Mouse (Mus musculus): ENCODE measurements around the gene Tmem214.

The Tmem214 gene

GRCm38 (mm10) chr5:30915456-30915855, 47.6 kb downstream of the Tmem214 start:
- DNase-seq (ENCODE audit: low read depth, low spot score), result peak; percentile 31

DNA sequence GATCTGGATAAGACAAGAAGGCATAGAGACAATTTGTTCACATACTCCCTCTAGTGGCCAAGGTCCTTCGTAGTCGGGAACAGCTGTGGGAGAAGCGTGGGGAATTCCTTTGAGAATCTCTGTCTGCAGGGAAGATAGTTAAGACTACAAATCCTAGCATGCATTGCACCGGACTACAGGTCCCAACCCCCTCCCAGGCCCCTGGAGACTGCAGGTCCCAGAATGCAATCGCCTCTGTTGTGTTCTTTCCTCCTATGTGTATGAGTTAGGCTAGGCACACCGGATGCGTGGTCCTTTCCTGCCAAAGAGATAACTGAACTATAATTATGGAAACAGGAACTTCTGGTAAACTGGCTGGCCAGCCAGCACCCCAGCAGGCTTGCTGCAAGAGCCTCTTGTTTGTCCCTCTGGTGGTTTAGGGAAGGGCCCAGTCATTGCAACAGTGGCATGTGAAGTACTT, 48.2 kb downstream of the Tmem214 start:
- DNase-seq (ENCODE audit: low read depth, low spot score), result peak; percentile 99

DNA sequence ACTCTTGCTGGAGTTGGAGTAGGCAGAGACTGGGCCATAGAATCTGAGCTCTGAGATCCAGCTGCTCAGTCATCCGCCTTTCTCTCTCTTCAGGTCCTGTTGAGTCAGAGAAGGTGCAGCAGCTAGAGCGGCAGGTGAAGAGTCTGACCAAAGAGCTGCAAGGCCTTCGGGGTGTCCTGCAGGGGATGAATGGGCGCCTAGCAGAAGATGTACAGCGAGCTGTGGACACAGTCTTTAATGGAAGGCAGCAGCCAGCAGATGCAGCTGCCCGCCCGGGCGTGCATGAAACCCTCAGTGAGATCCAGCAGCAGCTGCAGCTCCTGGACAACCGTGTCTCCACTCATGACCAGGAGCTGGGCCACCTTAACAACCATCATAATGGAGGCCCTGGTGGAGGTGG, 49.0 kb downstream of the Tmem214 start:
- DNase-seq (ENCODE audit: low read depth, low spot score), result no peak

DNA sequence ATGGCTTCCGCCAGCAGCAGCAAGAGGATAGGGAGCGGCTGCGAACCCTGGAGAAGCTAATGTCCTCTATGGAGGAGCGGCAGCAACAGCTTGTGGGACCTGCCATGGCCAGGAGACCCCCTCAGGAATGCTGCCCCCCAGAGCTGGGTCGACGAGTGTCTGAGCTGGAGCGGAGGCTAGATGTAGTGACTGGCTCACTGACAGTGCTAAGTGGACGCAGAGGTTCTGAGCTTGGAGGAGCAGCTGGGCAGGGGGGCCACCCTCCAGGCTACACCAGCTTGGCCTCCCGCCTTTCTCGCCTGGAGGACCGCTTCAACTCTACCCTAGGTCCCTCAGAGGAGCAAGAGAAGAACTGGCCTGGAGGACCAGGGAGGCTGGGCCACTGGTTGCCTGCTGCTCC, 49.5 kb downstream of the Tmem214 start:
- DNase-seq (ENCODE audit: low read depth, low spot score), result no peak

DNA sequence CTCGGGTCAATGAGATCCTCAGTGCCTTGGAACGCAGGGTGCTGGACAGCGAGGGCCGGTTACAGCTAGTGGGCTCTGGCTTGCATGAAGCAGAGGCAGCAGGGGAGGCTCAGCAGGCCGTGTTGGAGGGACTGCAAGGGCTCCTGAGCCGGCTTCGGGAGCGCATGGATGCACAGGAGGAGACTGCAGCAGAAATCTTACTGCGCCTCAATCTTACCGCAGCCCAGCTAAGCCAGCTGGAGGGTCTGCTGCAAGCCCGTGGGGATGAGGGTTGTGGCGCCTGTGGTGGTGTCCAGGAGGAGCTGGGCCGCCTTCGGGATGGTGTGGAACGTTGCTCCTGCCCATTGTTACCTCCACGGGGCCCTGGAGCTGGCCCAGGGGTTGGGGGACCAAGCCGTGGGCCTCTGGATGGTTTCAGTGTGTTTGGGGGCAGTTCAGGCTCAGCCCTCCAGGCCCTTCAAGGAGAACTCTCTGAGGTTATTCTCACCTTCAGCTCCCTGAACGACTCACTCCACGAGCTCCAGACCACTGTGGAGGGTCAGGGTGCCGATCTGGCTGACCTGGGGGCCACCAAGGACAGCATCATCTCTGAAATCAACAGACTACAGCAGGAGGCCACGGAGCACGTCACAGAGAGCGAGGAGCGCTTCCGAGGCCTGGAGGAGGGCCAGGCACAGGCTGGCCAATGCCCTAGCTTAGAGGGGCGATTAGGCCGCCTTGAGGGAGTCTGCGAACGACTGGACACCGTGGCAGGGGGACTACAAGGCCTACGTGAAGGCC, 50.3 kb downstream of the Tmem214 start:
- no peak for DNase-seq (ENCODE audit: low read depth, low spot score)

- no peak for DNase-seq (ENCODE audit: low read depth, low spot score)
Observed at GRCm38 (mm10) chr5:30918691-30919090, 50.9 kb downstream of the Tmem214 start.

DNA sequence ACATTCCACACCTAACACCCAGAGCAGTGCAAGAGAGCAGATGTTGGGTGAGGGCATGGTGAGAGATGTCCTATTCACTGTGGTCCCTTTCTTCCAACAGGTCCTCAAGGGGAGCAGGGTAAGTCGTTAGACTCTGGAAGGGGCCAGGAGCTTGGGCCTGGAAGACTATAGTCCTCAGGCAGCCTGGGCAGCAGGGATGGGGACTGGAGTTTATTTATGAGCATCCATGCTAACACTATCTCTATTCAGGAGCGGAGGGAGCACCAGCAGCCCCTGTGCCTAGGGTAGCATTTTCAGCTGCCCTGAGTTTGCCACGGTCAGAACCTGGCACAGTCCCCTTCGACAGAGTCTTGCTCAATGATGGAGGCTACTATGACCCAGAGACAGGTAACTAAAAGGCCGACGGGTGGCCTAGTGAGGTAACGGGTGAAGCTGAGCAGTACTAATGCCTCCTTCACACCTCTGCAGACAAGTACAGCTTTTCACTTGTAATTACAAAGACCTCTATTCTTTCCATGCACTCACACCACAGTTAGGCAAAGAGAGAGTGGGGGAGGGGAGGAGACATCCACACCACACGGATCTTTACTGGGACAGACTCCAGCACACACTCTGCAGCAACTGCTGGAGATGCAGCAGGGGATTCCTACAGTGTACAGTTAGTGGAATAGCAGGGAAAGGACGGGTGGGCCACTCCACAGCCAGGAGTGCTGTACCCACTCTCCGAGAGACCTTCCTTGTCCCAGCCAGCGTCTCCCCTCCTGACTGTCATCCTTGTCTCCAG, 52.2 kb downstream of the Tmem214 start:
- no peak for DNase-seq (ENCODE audit: low read depth, low spot score)

DNA sequence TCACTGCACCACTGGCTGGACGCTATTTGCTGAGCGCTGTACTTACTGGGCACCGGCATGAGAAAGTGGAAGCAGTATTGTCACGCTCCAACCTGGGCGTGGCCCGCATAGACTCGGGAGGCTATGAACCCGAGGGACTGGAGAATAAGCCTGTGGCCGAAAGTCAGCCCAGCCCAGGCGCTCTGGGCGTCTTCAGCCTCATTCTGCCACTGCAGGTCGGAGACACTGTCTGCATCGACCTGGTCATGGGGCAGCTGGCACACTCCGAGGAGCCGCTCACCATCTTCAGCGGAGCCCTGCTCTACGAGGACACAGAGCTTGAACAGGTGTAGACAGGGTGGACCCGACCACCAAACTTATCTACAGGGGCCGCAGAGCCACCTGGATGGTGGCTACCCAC, 52.8 kb downstream of the Tmem214 start:
- DNase-seq (ENCODE audit: low read depth, low spot score), result no peak

DNA sequence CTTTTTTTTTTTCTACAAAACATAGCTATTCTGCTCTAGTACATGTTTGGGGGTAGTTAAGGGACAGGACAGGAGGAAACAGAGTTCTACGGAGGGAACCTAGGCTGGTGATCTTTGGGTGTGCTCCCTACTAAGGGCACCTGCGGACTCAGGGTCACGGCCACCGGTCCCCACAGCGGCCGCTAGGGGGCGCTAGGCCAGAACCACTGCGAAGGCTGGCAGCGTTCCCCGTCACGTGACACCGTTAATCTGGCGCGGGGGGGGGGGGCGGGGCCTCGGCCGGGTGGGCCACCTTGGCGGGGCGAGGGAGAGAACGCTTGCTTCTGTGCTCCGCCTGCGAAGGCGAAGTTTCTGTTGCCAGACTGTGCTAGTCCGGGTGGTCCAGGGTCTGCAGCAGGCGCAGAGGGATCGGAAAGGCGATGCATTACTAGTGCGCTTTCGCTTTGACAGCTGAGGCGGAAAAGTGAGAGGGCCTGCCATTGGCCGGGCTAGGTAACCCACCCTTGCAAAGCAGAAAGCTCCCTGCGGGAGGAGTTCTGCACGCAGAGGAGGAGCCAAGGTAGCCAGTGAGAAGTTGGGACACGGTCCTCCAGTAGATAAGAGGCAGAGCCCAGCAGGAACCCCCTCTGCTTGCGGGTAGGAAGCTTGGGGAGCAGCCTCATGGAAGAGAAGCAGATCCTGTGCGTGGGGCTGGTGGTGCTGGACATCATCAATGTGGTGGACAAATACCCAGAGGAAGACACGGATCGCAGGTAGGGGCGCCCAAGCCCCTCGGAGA, 53.6 kb downstream of the Tmem214 start, which contains the start of gene Khk:
TSS of gene Khk (plus strand) at position 176 of the 778 bp plus-strand sequence.
- peak; percentile 91 for DNase-seq (ENCODE audit: low read depth, low spot score)

GRCm38 (mm10) chr5:30922581-30923041, 54.8 kb downstream of the Tmem214 start:
- no peak for DNase-seq (ENCODE audit: low read depth, low spot score)

DNA sequence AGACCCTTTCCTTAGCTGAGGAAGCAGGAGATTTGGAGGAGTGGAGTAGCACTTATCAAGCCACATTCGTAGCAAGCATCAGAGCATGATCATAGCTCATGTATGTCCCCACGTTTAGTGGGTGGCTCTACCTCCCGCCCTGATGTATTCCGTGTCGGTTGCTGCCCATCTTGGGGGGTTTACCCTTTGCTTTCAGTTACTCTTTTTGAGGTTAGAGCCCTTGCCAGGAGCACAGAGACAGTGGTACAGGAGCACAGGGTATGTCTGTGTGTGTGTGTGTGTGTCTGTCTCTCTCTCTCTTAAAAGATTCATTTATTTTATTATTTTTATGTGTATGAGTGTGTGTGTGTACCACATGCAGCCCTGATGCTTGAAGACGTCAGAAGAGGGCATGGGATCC, 55.3 kb downstream of the Tmem214 start:
- no peak for DNase-seq (ENCODE audit: low read depth, low spot score)

DNA sequence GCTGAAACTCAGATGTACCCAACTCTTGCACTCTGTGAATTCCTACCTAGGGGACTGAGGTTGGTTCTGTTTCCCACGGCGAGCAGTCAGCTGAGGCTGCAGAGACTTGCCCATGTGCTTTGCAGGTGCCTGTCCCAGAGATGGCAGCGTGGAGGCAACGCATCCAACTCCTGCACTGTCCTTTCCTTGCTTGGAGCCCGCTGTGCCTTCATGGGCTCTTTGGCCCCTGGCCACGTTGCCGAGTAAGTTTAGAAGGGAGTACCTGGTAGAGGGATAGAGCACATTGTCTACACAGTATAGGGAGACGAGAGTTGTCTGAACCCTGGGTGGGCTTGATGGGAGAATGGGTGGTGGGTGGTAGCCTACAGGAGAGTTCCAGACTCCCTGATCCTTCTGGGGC, 56.8 kb downstream of the Tmem214 start:
- DNase-seq (ENCODE audit: low read depth, low spot score), result no peak

DNA sequence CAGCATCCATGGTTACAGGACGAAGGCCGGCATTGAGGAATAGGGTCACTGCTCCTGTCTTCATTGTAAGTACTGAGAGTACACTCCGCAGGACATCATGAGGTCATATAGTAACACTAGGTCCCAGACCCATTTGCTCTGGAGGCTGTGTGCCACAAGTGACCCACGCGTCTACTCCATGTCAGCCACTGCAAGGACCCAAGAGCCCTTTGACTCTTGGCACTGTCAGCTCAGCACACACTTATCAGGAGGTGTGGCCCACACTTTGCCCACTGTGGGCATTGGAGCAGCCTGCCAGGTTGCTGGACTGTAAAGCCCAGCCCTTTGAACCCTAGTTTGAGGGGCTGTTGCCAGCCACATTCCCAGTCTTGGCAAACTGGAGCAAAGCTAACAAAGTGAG, 57.4 kb downstream of the Tmem214 start:
- no peak for DNase-seq (ENCODE audit: low read depth, low spot score)

- no peak for DNase-seq (ENCODE audit: low read depth, low spot score)
Observed at GRCm38 (mm10) chr5:30926073-30926472, 58.3 kb downstream of the Tmem214 start.

GRCm38 (mm10) chr5:30927945-30928529, 60.2 kb downstream of the Tmem214 start:
- DNase-seq (ENCODE audit: low read depth, low spot score), result peak; percentile 48

Data from 3T3-L1 (cell line).